Mouse (Mus musculus): ENCODE data around the gene Ppat. TPM values are rescaled to one million over a fixed set of nuclear protein-coding genes. Genes with fewer than 3 reads are reported as not detected.

Gene Ppat
- total and polyA plus RNA-seq, 3 experiments: 26.2 to 76.6 (median 48.1) TPM

DNA sequence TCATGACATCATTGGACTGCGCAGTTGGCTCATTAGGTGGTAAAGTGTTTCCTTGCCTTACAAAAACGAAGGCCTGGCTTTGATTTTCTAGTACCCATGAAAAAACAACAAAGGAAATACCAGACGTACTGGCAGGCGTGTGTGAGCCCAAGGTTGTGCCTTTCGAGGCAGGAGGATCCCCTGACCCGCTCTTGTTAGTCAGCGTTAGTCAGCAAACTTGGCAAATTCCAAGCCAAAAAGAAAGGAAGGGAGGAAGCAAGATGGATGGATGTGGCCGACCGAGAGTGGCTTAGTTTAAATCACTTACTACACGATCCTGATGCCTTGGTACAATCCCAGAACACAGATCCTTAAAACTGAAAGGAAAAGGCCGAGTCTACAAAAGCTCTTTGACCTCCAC is 11.2 kb upstream of the Ppat start:
- Histone ChIP-seq H3K4me3 (ENCODE audit: low read depth, low read length) (no peak overlapping the region), H3K27me3 (ENCODE audit: insufficient read depth, low read length) (no peaks in the 10 kb centered on the region), H3K36me3 (replicated peaks) (peaks cover 91% of the 10 kb centered on the region), H3K4me1 (ENCODE audit: insufficient read depth, low read depth, low read length) (peaks cover 13% of the 10 kb centered on the region), H3K9me3 (replicated peaks) (no peaks in the 10 kb centered on the region)
- ATAC-seq (ENCODE audit: extremely low read depth, insufficient number of reproducible peaks, low FRiP score, poor library complexity, severe bottlenecking) (no peak), DNase-seq (ENCODE audit: low spot score) (no peak)
- TF ChIP-seq TAL1 (conservative IDR thresholded peaks at IDR 0.05; ENCODE audit: low read depth, low read length) (no peak), GATA1 (IDR thresholded peaks at IDR 0.05; ENCODE audit: borderline replicate concordance, low read length) (no peak), CTCF (IDR thresholded peaks at IDR 0.05; ENCODE audit: low read depth, low read length) (no peak), GATA2 (IDR thresholded peaks at IDR 0.05; ENCODE audit: borderline replicate concordance, low read depth, low read length) (no peak), POLR2AphosphoS5 (IDR thresholded peaks at IDR 0.05; ENCODE audit: insufficient replicate concordance, low read depth, low read length) (no peak)

DNA sequence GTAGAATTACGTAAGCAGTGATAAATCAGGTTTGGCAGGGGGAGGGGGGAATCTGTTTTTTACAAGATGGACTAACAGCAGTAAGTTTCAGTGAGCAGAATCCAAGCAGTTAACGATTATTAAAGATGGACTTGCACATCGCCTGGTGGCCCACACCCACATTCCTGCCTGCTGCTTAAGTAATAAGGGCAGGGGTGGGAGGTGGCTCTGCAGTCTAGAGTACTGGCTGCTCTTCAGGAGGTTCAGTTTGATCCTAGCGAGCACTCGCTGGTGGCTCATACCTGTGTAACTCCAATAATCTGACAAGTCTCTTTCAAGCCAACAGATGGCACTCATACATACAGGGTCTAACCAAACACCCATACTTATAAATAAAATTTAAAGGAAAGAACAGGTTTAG is 8.2 kb upstream of the Ppat start:
- Histone ChIP-seq H3K9me3 (replicated peaks) (no peaks in the 10 kb centered on the region), H3K27me3 (ENCODE audit: insufficient read depth, low read length) (no peaks in the 10 kb centered on the region), H3K4me1 (ENCODE audit: insufficient read depth, low read depth, low read length) (peaks cover 32% of the 10 kb centered on the region), H3K36me3 (replicated peaks) (peaks cover 96% of the 10 kb centered on the region), H3K4me3 (ENCODE audit: low read depth, low read length) (no peak overlapping the region)
- DNase-seq (ENCODE audit: low spot score) (no peak), ATAC-seq (ENCODE audit: extremely low read depth, insufficient number of reproducible peaks, low FRiP score, poor library complexity, severe bottlenecking) (no peak)
- TF ChIP-seq TAL1 (conservative IDR thresholded peaks at IDR 0.05; ENCODE audit: low read depth, low read length) (no peak), POLR2AphosphoS5 (IDR thresholded peaks at IDR 0.05; ENCODE audit: insufficient replicate concordance, low read depth, low read length) (no peak), CTCF (IDR thresholded peaks at IDR 0.05; ENCODE audit: low read depth, low read length) (no peak), GATA1 (IDR thresholded peaks at IDR 0.05; ENCODE audit: borderline replicate concordance, low read length) (no peak), GATA2 (IDR thresholded peaks at IDR 0.05; ENCODE audit: borderline replicate concordance, low read depth, low read length) (no peak)

- TF ChIP-seq GATA2 (IDR thresholded peaks at IDR 0.05; ENCODE audit: borderline replicate concordance, low read depth, low read length) (no peak), CTCF (IDR thresholded peaks at IDR 0.05; ENCODE audit: low read depth, low read length) (peak; percentile 11; the same call in 1 of the 2 replicates), TAL1 (conservative IDR thresholded peaks at IDR 0.05; ENCODE audit: low read depth, low read length) (no peak), GATA1 (IDR thresholded peaks at IDR 0.05; ENCODE audit: borderline replicate concordance, low read length) (no peak), POLR2AphosphoS5 (IDR thresholded peaks at IDR 0.05; ENCODE audit: insufficient replicate concordance, low read depth, low read length) (no peak)
- ATAC-seq (ENCODE audit: extremely low read depth, insufficient number of reproducible peaks, low FRiP score, poor library complexity, severe bottlenecking) (no peak), DNase-seq (ENCODE audit: low spot score) (no peak)
- Histone ChIP-seq H3K27me3 (ENCODE audit: insufficient read depth, low read length) (no peaks in the 10 kb centered on the region), H3K4me1 (ENCODE audit: insufficient read depth, low read depth, low read length) (peaks cover 44% of the 10 kb centered on the region), H3K36me3 (replicated peaks) (peaks cover 89% of the 10 kb centered on the region), H3K9me3 (replicated peaks) (no peaks in the 10 kb centered on the region), H3K4me3 (ENCODE audit: low read depth, low read length) (no peak overlapping the region)
Observed at GRCm38 (mm10) chr5:76957954-76958353, 6.6 kb upstream of the Ppat start.

DNA sequence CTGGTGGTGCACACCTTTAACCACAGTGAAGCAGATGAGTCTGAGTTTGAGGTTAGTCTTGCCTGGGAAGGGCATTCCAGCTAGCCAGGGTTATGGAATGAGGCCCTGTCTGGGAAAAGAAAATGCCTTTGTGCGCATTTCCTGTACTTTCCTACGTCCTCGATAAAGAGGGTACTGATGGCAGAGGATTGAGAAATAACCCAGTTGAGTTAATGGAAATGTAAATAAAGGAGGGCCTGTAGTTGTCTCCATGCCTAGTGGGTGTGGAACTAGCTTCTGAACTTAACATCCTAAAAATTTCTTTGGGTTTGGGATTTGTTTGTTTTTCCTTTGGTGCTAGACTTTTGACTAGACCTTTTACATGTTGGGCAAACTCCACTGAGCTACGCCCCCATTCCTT is 4.1 kb upstream of the Ppat start:
- Histone ChIP-seq H3K4me1 (ENCODE audit: insufficient read depth, low read depth, low read length) (peaks cover 51% of the 10 kb centered on the region), H3K4me3 (ENCODE audit: low read depth, low read length) (no peak overlapping the region; the same call in 1 of the 2 replicates), H3K9me3 (replicated peaks) (no peaks in the 10 kb centered on the region), H3K36me3 (replicated peaks) (peaks cover 65% of the 10 kb centered on the region), H3K27me3 (ENCODE audit: insufficient read depth, low read length) (no peaks in the 10 kb centered on the region)
- no peak for DNase-seq (ENCODE audit: low spot score)
- ATAC-seq (ENCODE audit: extremely low read depth, insufficient number of reproducible peaks, low FRiP score, poor library complexity, severe bottlenecking): no peak
- TF ChIP-seq CTCF (IDR thresholded peaks at IDR 0.05; ENCODE audit: low read depth, low read length) (no peak), GATA2 (IDR thresholded peaks at IDR 0.05; ENCODE audit: borderline replicate concordance, low read depth, low read length) (no peak), GATA1 (IDR thresholded peaks at IDR 0.05; ENCODE audit: borderline replicate concordance, low read length) (no peak), POLR2AphosphoS5 (IDR thresholded peaks at IDR 0.05; ENCODE audit: insufficient replicate concordance, low read depth, low read length) (no peak), TAL1 (conservative IDR thresholded peaks at IDR 0.05; ENCODE audit: low read depth, low read length) (no peak)

- no peaks in the 10 kb centered on the region for H3K9me3 ChIP-seq (replicated peaks)
- TF ChIP-seq GATA1 (IDR thresholded peaks at IDR 0.05; ENCODE audit: borderline replicate concordance, low read length) (no peak), CTCF (IDR thresholded peaks at IDR 0.05; ENCODE audit: low read depth, low read length) (no peak), TAL1 (conservative IDR thresholded peaks at IDR 0.05; ENCODE audit: low read depth, low read length) (no peak), GATA2 (IDR thresholded peaks at IDR 0.05; ENCODE audit: borderline replicate concordance, low read depth, low read length) (no peak), POLR2AphosphoS5 (IDR thresholded peaks at IDR 0.05; ENCODE audit: insufficient replicate concordance, low read depth, low read length) (no peak)
- H3K27me3 ChIP-seq (ENCODE audit: insufficient read depth, low read length): no peaks in the 10 kb centered on the region
- peaks cover 52% of the 10 kb centered on the region for H3K4me1 ChIP-seq (ENCODE audit: insufficient read depth, low read depth, low read length)
- no peak for DNase-seq (ENCODE audit: low spot score)
- no peak for ATAC-seq (ENCODE audit: extremely low read depth, insufficient number of reproducible peaks, low FRiP score, poor library complexity, severe bottlenecking)
- H3K36me3 ChIP-seq (replicated peaks): peaks cover 55% of the 10 kb centered on the region
- H3K4me3 ChIP-seq (ENCODE audit: low read depth, low read length): no peak overlapping the region; the same call in 1 of the 2 replicates
Observed at GRCm38 (mm10) chr5:76954271-76954900, 3.0 kb upstream of the Ppat start.

- H3K4me3 ChIP-seq (ENCODE audit: low read depth, low read length): no peak overlapping the region; the same call in 1 of the 2 replicates
- peaks cover 52% of the 10 kb centered on the region for H3K36me3 ChIP-seq (replicated peaks)
- DNase-seq (ENCODE audit: low spot score) (no peak), ATAC-seq (ENCODE audit: extremely low read depth, insufficient number of reproducible peaks, low FRiP score, poor library complexity, severe bottlenecking) (no peak)
- H3K4me1 ChIP-seq (ENCODE audit: insufficient read depth, low read depth, low read length): peaks cover 55% of the 10 kb centered on the region
- H3K27me3 ChIP-seq (ENCODE audit: insufficient read depth, low read length): no peaks in the 10 kb centered on the region
- TF ChIP-seq CTCF (IDR thresholded peaks at IDR 0.05; ENCODE audit: low read depth, low read length) (no peak), GATA2 (IDR thresholded peaks at IDR 0.05; ENCODE audit: borderline replicate concordance, low read depth, low read length) (no peak), TAL1 (conservative IDR thresholded peaks at IDR 0.05; ENCODE audit: low read depth, low read length) (no peak), GATA1 (IDR thresholded peaks at IDR 0.05; ENCODE audit: borderline replicate concordance, low read length) (no peak), POLR2AphosphoS5 (IDR thresholded peaks at IDR 0.05; ENCODE audit: insufficient replicate concordance, low read depth, low read length) (no peak)
- H3K9me3 ChIP-seq (replicated peaks): no peaks in the 10 kb centered on the region
Observed at GRCm38 (mm10) chr5:76953794-76954193, 2.4 kb upstream of the Ppat start.
